7 mouse cellular contexts compared by ENCODE assay signal in the genomic region with DNA sequence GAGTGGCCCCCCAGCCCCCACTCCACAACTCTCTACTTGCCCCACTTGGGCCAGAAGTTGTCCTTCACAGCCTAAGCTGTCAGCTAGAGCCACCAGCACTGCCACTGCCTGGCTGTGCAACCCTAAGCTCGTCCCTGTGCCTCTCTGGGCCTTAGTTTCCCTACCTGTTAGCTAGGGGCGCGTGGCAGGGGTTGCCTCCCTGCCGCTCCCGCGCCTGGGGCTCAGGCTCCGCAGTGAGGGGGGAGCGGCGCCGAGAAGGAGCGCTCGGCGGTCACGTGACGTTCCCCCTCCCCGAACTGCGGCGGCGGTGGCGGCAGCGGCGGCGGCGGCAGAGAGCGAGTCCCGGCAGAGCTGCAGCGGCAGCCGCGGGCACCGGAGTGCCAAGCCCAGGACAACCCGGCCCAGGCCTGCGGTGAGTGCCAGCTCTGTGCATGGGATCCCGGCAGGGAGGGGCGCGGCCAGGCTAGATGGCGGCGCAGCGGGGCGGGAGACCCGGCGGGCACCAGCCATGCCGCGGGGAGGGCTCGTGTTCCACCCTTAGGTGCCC. TPM values are rescaled to one million over a fixed set of nuclear protein-coding genes. Genes with fewer than 3 reads are reported as not detected.
DNase-seq lines count a peak whose midpoint lies in the region; ATAC-seq and TF ChIP-seq lines count a peak whose summit lies in the region.

A gene (plus strand): TSS at position 294 of the 547 bp plus-strand sequence.

- no peaks in the 10 kb centered on the region for H3K9me3 ChIP-seq in E14TG2a.4 (ENCODE audit: low read length)
- H3K9me3 ChIP-seq in embryonic facial prominence, embryonic 15.5 days (replicated peaks) = no peaks in the 10 kb centered on the region
- H3K9me3 ChIP-seq in stomach, embryonic 14.5 days (ENCODE audit: control insufficient read depth, low read depth, low read length) = no peaks in the 10 kb centered on the region

- DNase-seq in ZHBTc4 (ENCODE audit: low read depth, low spot score) = peak; percentile 72
- DNase-seq in heart, postnatal 4 days = peak; percentile 45
- peak; percentile 59 for DNase-seq in left cerebral cortex, adult 11 months (ENCODE audit: low spot score)
- DNase-seq in lung, postnatal 4 days = peak; percentile 34 to 49

- H3K27me3 ChIP-seq in E14TG2a.4 (ENCODE audit: insufficient read depth, low read length) = peaks cover 56% of the 10 kb centered on the region
- H3K27me3 ChIP-seq in embryonic facial prominence, embryonic 15.5 days = no peaks in the 10 kb centered on the region
- no peaks in the 10 kb centered on the region for H3K27me3 ChIP-seq in stomach, embryonic 14.5 days (ENCODE audit: control insufficient read depth, insufficient read depth, low read length)

- peaks cover 9% of the 10 kb centered on the region; the same call in 1 of the 2 replicates for H3K36me3 ChIP-seq in E14TG2a.4 (ENCODE audit: insufficient read depth, low read length)
- H3K36me3 ChIP-seq in embryonic facial prominence, embryonic 15.5 days = no peaks in the 10 kb centered on the region
- H3K36me3 ChIP-seq in stomach, embryonic 14.5 days (ENCODE audit: control insufficient read depth, insufficient read depth, low read length) = no peaks in the 10 kb centered on the region

- 0 out of 2 replicates have a peak within 1 kb of the TSS, but pooled peaks have one; percentile 17 for H3K27ac ChIP-seq in embryonic facial prominence, embryonic 15.5 days (replicated peaks)
- H3K27ac ChIP-seq in stomach, embryonic 14.5 days (ENCODE audit: low read length) = no peak within 1 kb of the TSS

- no peak for TF ChIP-seq CTCF in E14TG2a.4 (conservative IDR thresholded peaks at IDR 0.05; ENCODE audit: low read length)

- H3K9ac ChIP-seq in embryonic facial prominence, embryonic 15.5 days = peak within 1 kb of the TSS; percentile 45
- H3K9ac ChIP-seq in stomach, embryonic 14.5 days (replicated peaks; ENCODE audit: low read depth, low read length) = peak within 1 kb of the TSS; percentile 34

- H3K4me2 ChIP-seq in embryonic facial prominence, embryonic 15.5 days (replicated peaks) = peak within 1 kb of the TSS; percentile 95
- H3K4me2 ChIP-seq in stomach, embryonic 14.5 days (replicated peaks; ENCODE audit: low read depth, low read length) = peak within 1 kb of the TSS; percentile 96

- ATAC-seq in embryonic facial prominence, embryonic 15.5 days (ENCODE audit: insufficient number of reproducible peaks, low FRiP score, low TSS enrichment, low read depth) = 0 out of 2 replicates have a peak, but pooled peaks have one; percentile 41
- ATAC-seq in stomach, embryonic 14.5 days (ENCODE audit: insufficient number of reproducible peaks, insufficient read depth, low FRiP score, low read depth) = peak; percentile 30; the same call in 1 of the 2 replicates

- H3K4me1 ChIP-seq in E14TG2a.4 (replicated peaks; ENCODE audit: low read depth, low read length) = peaks cover 59% of the 10 kb centered on the region
- peaks cover 46% of the 10 kb centered on the region for H3K4me1 ChIP-seq in embryonic facial prominence, embryonic 15.5 days
- no peaks in the 10 kb centered on the region; the same call in 1 of the 2 replicates for H3K4me1 ChIP-seq in stomach, embryonic 14.5 days (ENCODE audit: control insufficient read depth, insufficient read depth, low read length)

- WGBS in embryonic facial prominence, embryonic 15.5 days = under 1% methylated on average over 44 of the region's 44 CpGs
- 2% methylated on average over 23 of the region's 44 CpGs for WGBS in stomach, embryonic 14.5 days

- H3K4me3 ChIP-seq in E14TG2a.4 (replicated peaks; ENCODE audit: low read length) = peak within 1 kb of the TSS; percentile 84
- H3K4me3 ChIP-seq in embryonic facial prominence, embryonic 15.5 days (replicated peaks) = peak within 1 kb of the TSS; percentile 60
- peak within 1 kb of the TSS; percentile 44 for H3K4me3 ChIP-seq in stomach, embryonic 14.5 days (ENCODE audit: low read depth, low read length)

RNA-seq across cellular contexts. Expression of the gene that starts here (rescaled TPM):
- polyA plus RNA-seq in embryonic facial prominence, embryonic 15.5 days (2015; fragmentation: Nextera tagmentation; extraction: Ambion mirVana) = 16.4 and 19.9 TPM in 2 replicates
- total RNA-seq in heart, postnatal 4 days (2021) = 10 to 100 TPM in 1 of 2 experiments, 1 to 10 TPM in 1; 6.9 to 14.3 TPM
- 17.5 and 24.6 TPM in 2 replicates for polyA plus RNA-seq in stomach, embryonic 14.5 days (2014; fragmentation: Nextera tagmentation; extraction: Ambion mirVana)
